Mouse (Mus musculus): ENCODE measurements around the gene Gm49416. TPM values are rescaled to one million over a fixed set of nuclear protein-coding genes. Genes with fewer than 3 reads are reported as not detected.
"Not testable (repeated sequence)": the region's sequence is repeated elsewhere in the genome, so short reads cannot be mapped to it uniquely, and the experiment has no call there.

The Gm49416 gene
- polyA plus RNA-seq, 1 experiment from 2014 or later, result not detected

DNA sequence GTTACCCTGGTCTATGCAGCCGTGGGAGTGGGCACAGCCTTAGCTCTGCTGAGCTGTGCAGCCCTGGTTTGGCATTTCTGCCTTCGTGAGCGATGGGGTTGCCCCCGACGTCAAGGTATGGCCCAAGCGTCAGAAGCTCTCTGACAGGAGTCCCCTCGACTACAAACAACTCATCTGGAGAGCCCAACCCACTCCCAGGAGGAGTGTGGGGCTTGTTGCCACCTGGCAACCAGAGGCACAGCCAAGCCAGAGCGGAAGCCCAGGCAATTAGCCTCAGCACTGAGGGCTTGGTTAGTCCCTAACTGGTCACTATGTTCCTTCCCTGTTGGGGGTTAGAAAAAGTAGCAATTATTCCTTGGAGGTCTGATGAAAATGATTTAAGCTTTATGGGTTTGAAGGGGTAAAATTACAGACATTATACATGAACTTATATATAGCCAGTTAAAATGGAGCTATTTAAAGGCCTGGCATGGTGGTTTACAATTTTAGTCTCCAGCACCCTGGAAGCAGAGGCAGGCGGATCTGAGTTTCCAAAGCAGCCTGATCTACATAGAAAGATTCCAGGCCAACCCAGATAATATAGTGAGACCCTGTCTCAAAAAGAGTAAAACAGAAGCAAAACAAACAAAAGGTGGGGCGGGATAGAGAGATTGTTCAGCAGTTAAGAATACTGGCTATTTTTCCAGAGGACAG lies 36.3 kb upstream of the Gm49416 start:
- H3K4me3 ChIP-seq (replicated peaks), result no peak overlapping the region
- no peak overlapping the region for H3K4me2 ChIP-seq
- no peaks in the 10 kb centered on the region for H3K27me3 ChIP-seq
- no peaks in the 10 kb centered on the region for H3K9me3 ChIP-seq
- 0 out of 2 replicates have a peak overlapping the region, but pooled peaks have one; percentile 8 for H3K9ac ChIP-seq (replicated peaks)
- H3K36me3 ChIP-seq, result peaks cover 15% of the 10 kb centered on the region
- no peak for ATAC-seq (ENCODE audit: insufficient number of reproducible peaks, insufficient read depth, low FRiP score, low TSS enrichment, low read depth)
- H3K4me1 ChIP-seq (replicated peaks), result peaks cover 14% of the 10 kb centered on the region
- no peak overlapping the region for H3K27ac ChIP-seq
- 49% methylated on average over 10 of the region's 10 CpGs for WGBS

DNA sequence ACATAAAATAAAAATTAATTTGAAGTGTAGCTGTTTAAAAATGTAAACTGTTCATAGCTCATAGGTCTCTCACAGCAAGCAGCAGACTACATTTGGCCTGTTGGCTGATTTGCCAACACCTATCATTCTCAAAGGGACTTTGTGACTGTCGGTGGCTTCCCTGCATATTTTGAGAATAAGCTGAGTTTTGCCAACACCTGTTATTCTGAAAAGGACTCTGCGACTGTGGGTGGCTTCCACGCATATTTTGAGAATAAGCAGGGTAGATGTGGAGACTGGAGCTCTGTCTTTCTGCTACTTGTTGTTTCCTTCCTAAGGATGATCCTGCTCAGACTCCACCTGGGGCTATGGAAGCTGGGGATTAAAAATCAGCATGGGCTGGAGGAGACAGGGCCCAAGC lies 35.6 kb upstream of the Gm49416 start:
- no peak overlapping the region for H3K27ac ChIP-seq
- no peaks in the 10 kb centered on the region for H3K9me3 ChIP-seq
- peaks cover 8% of the 10 kb centered on the region; the same call in 1 of the 2 replicates for H3K36me3 ChIP-seq
- H3K4me1 ChIP-seq (replicated peaks), result peaks cover 14% of the 10 kb centered on the region
- H3K9ac ChIP-seq (replicated peaks), result no peak overlapping the region
- no peak overlapping the region for H3K4me2 ChIP-seq
- H3K27me3 ChIP-seq, result no peaks in the 10 kb centered on the region
- 81% methylated on average over 3 of the region's 3 CpGs for WGBS
- no peak for ATAC-seq (ENCODE audit: insufficient number of reproducible peaks, insufficient read depth, low FRiP score, low TSS enrichment, low read depth)
- no peak overlapping the region for H3K4me3 ChIP-seq (replicated peaks)

DNA sequence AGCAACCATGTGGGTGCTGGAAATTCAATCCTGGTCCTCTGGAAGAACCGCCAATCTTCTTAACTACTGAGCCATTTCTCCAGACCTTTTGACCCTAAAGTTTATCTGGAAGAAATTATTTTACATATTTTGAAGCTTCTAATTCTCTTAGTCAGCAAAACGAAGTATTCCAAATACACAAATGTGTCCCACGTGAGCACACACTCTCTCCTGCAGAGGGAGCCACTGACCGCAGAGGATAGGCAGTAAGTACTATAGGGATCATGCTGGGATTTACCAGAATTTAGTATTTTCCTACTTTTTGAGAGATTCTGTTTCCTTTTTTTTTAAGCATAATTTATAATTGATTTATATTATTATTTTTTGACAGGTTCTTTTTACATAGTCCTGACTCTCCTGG lies 31.0 kb upstream of the Gm49416 start:
- H3K9me3 ChIP-seq, result no peaks in the 10 kb centered on the region
- 44% methylated on average over 4 of the region's 4 CpGs for WGBS
- H3K27ac ChIP-seq, result no peak overlapping the region
- H3K4me3 ChIP-seq (replicated peaks), result no peak overlapping the region
- no peak for ATAC-seq (ENCODE audit: insufficient number of reproducible peaks, insufficient read depth, low FRiP score, low TSS enrichment, low read depth)
- no peaks in the 10 kb centered on the region for H3K27me3 ChIP-seq
- H3K36me3 ChIP-seq, result no peaks in the 10 kb centered on the region
- no peak overlapping the region for H3K4me2 ChIP-seq
- H3K9ac ChIP-seq (replicated peaks), result no peak overlapping the region
- no peaks in the 10 kb centered on the region for H3K4me1 ChIP-seq (replicated peaks)

DNA sequence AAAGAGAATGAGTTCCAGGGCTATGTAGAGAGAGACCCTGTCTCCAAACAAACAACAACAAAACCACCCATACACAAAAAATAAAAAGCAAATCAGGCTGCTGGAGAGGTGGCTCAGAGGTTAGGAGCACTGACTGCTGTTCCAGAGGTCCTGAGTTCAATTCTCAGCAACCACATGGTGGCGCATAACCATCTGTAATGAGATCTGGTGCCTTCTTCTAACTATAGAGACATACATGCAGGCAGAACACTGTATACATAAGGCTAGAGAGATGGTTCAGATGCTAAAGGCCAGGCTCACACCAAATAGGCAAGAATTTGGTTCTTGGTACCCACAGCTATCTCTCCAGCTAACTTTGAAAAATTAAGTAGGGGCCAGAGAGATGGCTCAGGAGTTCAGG lies 29.7 kb upstream of the Gm49416 start:
- H3K4me1 ChIP-seq (replicated peaks), result no peaks in the 10 kb centered on the region
- H3K4me3 ChIP-seq (replicated peaks), result no peak overlapping the region
- H3K9me3 ChIP-seq, result no peaks in the 10 kb centered on the region
- WGBS, result 23% methylated on average over 1 of the region's 1 CpGs
- no peak for ATAC-seq (ENCODE audit: insufficient number of reproducible peaks, insufficient read depth, low FRiP score, low TSS enrichment, low read depth)
- no peak overlapping the region for H3K4me2 ChIP-seq
- no peaks in the 10 kb centered on the region for H3K36me3 ChIP-seq
- no peak overlapping the region for H3K9ac ChIP-seq (replicated peaks)
- H3K27me3 ChIP-seq, result no peaks in the 10 kb centered on the region
- no peak overlapping the region for H3K27ac ChIP-seq

DNA sequence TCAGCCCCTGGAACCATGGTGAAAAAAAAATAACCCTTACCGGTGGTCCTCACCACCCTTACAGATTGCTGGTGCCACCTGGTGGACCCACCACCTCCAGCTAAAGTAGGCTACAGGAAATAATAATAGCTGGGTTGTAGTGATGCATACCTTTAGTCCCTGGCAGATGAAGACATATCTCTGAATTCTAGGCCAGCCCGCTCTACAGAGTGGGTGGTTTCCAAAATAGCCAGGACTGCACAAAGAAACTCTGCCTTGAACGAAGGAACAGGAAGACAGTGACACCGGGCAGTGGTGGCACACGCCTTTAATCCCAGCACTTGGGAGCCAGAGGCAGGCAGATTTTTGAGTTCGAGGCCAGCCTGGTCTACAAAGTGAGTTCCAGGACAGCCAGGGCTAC lies 24.5 kb upstream of the Gm49416 start:
- Histone ChIP-seq H3K4me1 (replicated peaks) (no peaks in the 10 kb centered on the region), H3K9me3 (no peaks in the 10 kb centered on the region), H3K4me3 (replicated peaks) (no peak overlapping the region), H3K36me3 (no peaks in the 10 kb centered on the region), H3K27me3 (no peaks in the 10 kb centered on the region), H3K9ac (replicated peaks) (no peak overlapping the region), H3K4me2 (no peak overlapping the region), H3K27ac (no peak overlapping the region)
- ATAC-seq (ENCODE audit: insufficient number of reproducible peaks, insufficient read depth, low FRiP score, low TSS enrichment, low read depth), result no peak
- WGBS, result 82% methylated on average over 6 of the region's 6 CpGs

DNA sequence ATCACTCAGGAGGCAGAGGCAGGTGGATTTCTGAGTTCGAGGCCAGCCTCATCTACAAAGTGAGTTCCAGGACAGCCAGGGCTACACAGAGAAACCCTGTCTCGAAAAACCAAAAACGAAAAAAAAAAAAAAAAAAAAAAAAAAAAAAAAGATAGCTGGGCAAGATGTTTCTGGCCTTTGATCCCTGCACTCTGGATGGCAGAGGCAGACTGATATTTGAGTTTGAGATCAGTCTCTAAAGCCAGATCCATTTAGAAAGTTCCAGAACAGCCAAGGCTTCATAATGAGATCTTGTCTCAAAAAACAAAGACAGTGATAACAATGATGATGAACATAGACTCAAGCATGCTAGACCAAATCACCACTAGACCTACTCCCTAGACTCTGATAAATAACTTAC lies 18.3 kb upstream of the Gm49416 start:
- not testable (repeated sequence) for H3K9ac ChIP-seq (replicated peaks); H3K27ac ChIP-seq; ATAC-seq (ENCODE audit: insufficient number of reproducible peaks, insufficient read depth, low FRiP score, low TSS enrichment, low read depth); H3K4me1 ChIP-seq (replicated peaks); H3K27me3 ChIP-seq; H3K9me3 ChIP-seq
- Histone ChIP-seq H3K4me3 (replicated peaks) (peak overlapping the region; percentile 98; the same call in 1 of the 2 replicates), H3K4me2 (peak overlapping the region; percentile 91), H3K36me3 (peaks cover 29% of the 10 kb centered on the region)
- WGBS, result 77% methylated on average over 3 of the region's 3 CpGs

DNA sequence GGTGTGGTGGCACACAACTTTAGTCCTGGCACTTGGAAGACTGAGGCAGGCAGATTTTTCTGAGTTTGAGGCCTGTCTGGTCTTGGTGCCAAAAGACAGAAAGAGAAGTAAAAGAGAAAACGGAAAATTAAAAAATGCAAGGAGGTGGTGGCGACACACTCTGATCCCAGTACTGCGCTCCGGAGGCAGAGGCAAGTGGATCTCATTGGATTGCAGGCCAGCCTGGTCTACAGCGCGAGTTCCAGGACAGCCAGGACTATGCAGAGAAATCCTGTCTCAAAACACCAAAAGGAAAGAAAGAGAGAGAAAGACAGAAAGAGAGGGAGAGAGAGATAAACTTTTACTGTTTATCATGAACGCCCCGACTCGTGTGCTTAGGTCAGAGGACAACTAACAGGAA lies 17.9 kb upstream of the Gm49416 start:
- Histone ChIP-seq H3K4me1 (replicated peaks) (peaks cover 8% of the 10 kb centered on the region), H3K4me3 (replicated peaks) (peak overlapping the region; percentile 98), H3K9me3 (no peaks in the 10 kb centered on the region), H3K4me2 (peak overlapping the region; percentile 91), H3K36me3 (peaks cover 34% of the 10 kb centered on the region), H3K27ac (peak overlapping the region; percentile 8; the same call in 1 of the 2 replicates), H3K27me3 (no peaks in the 10 kb centered on the region), H3K9ac (replicated peaks) (peak overlapping the region; percentile 90)
- 61% methylated on average over 9 of the region's 9 CpGs for WGBS
- ATAC-seq (ENCODE audit: insufficient number of reproducible peaks, insufficient read depth, low FRiP score, low TSS enrichment, low read depth), result 0 out of 2 replicates have a peak, but pooled peaks have one; percentile 24

DNA sequence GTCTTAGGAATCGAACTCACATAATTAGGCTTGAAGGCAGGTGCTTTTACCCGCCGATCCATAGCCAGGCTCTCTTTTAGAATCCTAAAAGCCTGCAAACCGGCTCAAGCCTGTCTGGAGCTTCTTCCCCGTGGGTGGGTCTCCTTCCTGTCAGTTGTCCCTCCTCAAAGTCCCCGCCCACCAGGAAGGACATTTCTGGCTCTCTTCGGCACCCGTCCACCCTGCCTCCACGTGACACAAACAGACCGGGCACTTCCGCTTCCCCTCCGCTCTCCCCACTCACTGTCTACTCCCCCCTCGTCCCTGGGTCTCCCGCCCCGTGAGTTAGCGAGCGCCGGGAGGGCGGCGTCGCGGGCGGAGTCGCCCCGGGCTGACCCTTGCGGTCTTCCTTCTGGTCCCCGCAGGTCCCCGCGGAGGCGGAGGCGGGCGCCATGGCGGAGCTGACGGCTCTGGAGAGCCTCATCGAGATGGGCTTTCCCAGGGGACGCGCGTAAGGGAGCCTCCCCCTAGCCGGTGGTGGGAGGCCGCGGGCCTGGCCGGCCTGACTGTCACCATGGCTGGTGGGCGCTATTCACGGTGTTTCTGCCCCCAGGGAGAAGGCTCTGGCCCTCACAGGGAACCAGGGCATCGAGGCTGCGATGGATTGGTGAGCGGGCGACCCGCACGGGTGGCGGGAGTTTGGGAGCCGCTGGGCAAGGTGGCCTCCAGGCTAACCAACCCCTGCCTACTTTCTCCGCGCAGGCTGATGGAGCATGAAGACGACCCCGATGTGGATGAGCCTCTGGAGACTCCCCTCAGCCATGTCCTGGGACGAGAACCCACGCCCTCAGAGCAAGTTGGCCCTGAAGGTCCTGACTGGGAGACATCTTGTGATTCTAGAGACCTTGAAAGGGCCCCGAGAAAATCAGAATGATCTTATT lies 17.2 kb upstream of the Gm49416 start, which contains the start of gene Ubxn1:
Gene Ubxn1, plus strand, starts transcription at position 230 of the 920 bp plus-strand sequence.
- peak within 1 kb of the TSS; percentile 98 for H3K4me3 ChIP-seq (replicated peaks)
- H3K36me3 ChIP-seq, result peaks cover 41% of the 10 kb centered on the region
- H3K4me1 ChIP-seq (replicated peaks), result peaks cover 8% of the 10 kb centered on the region
- H3K4me2 ChIP-seq, result peak within 1 kb of the TSS; percentile 91
- H3K27ac ChIP-seq, result peak within 1 kb of the TSS; percentile 72
- no peaks in the 10 kb centered on the region for H3K27me3 ChIP-seq
- peak; percentile 93 for ATAC-seq (ENCODE audit: insufficient number of reproducible peaks, insufficient read depth, low FRiP score, low TSS enrichment, low read depth)
- WGBS, result under 1% methylated on average over 59 of the region's 59 CpGs
- H3K9ac ChIP-seq (replicated peaks), result peak within 1 kb of the TSS; percentile 90
- no peaks in the 10 kb centered on the region for H3K9me3 ChIP-seq

DNA sequence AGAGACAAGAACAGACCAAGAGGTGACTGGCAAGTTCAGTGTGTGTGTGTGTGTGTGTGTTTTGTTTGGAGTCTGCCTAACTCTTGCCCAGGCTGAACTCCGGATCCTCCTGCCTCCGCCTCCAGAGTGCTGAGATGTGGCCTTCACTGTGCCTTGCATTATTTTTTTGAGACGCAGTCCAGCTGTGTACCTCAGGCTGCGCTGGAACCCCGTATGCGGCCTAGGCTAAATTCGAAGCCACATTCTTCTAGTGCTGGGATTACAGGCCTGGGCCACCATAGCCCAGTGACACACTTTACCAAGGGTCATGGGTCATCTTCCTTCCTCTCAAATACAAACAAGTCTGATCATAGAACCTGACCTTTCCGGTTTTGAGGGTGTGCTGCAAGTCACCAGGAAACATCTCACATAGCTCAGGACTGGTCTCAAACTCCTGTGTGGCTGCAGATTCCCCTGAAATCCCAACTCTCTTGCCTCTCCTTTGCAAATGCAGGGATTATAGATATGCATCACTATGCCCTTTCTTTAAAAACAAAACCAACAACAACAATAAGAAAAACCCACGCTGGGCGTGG lies 16.4 kb upstream of the Gm49416 start:
- Histone ChIP-seq H3K27ac (peak overlapping the region; percentile 72; the same call in 1 of the 2 replicates), H3K4me3 (replicated peaks) (peak overlapping the region; percentile 98), H3K9ac (replicated peaks) (peak overlapping the region; percentile 90), H3K4me1 (replicated peaks) (peaks cover 8% of the 10 kb centered on the region), H3K9me3 (no peaks in the 10 kb centered on the region), H3K27me3 (no peaks in the 10 kb centered on the region), H3K36me3 (peaks cover 49% of the 10 kb centered on the region), H3K4me2 (peak overlapping the region; percentile 91)
- WGBS, result 82% methylated on average over 10 of the region's 10 CpGs
- no peak for ATAC-seq (ENCODE audit: insufficient number of reproducible peaks, insufficient read depth, low FRiP score, low TSS enrichment, low read depth)

DNA sequence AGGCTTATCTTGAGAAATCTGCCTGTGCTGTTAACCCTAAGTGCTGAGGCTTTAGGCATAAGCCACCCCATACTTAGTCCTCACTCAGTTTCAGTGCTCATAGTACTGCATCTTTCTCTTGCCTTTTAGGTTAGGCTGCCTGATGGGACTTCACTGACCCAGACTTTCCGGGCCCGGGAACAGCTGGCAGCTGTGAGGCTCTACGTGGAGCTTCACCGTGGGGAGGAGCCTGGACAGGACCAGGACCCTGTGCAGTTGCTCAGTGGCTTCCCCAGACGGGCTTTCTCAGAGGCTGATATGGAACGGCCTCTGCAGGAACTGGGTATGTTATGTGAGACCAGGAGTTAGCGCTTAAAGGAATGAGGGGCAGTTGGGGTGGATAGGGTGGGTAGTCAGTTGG lies 13.7 kb upstream of the Gm49416 start:
- Histone ChIP-seq H3K9me3 (no peaks in the 10 kb centered on the region), H3K36me3 (peaks cover 62% of the 10 kb centered on the region), H3K4me3 (replicated peaks) (no peak overlapping the region), H3K4me1 (replicated peaks) (peaks cover 15% of the 10 kb centered on the region), H3K27me3 (no peaks in the 10 kb centered on the region), H3K9ac (replicated peaks) (no peak overlapping the region; the same call in 1 of the 2 replicates), H3K4me2 (no peak overlapping the region), H3K27ac (no peak overlapping the region)
- ATAC-seq (ENCODE audit: insufficient number of reproducible peaks, insufficient read depth, low FRiP score, low TSS enrichment, low read depth), result no peak
- WGBS, result 91% methylated on average over 7 of the region's 7 CpGs

All from limb, embryonic 12.5 days (tissue).